Mouse (Mus musculus) ES-Bruce4 (cell line): ENCODE results near the gene Bax.

Source experiments
- CTCF ChIP-seq: IDR thresholded peaks from one replicate; pipeline ENCODE4 v1.8.1; 2011; ENCODE audit warnings: low read depth, low read length
- EP300 ChIP-seq: IDR thresholded peaks from 2 replicates; pipeline ENCODE4 v1.6.1; 2011; ENCODE audit warnings: low read depth, low read length; ENCODE audit not compliant: insufficient read depth
- POLR2A ChIP-seq: IDR thresholded peaks from one replicate; pipeline ENCODE4 v1.8.1; 2011; ENCODE audit warnings: low read length; ENCODE audit not compliant: insufficient read depth

GRCm38 (mm10) chr7:45426556-45426955 lies 40.1 kb downstream of the Bax start:
- TF ChIP-seq POLR2A (no peak), CTCF (no peak), EP300 (no peak)
